Mouse (Mus musculus): ENCODE measurements around the gene Csde1. TPM values are rescaled to one million over a fixed set of nuclear protein-coding genes. Genes with fewer than 3 reads are reported as not detected.

Gene Csde1
- polyA plus RNA-seq, 1 experiment from 2014 or later = 569 TPM

GRCm38 (mm10) chr3:102995605-102996321 is 24.5 kb upstream of the Csde1 start, which contains the start of gene Sike1:
TSS of gene Sike1 (plus strand) at chr3:102995708.
- no peaks in the 10 kb centered on the region for H3K27me3 ChIP-seq (ENCODE audit: control insufficient read depth, insufficient read depth, low read length)
- WGBS = 2% methylated on average over 40 of the region's 60 CpGs
- H3K27ac ChIP-seq (ENCODE audit: low read depth, low read length) = peak within 1 kb of the TSS; percentile 87
- 0 out of 2 replicates have a peak, but pooled peaks cover 2% of the 10 kb centered on the region for H3K4me1 ChIP-seq (replicated peaks; ENCODE audit: control insufficient read depth, insufficient read depth, low read length)
- ATAC-seq (ENCODE audit: low FRiP score) (peak; percentile 98), DNase-seq (ENCODE audit: low spot score) (peak; percentile 95)
- peak within 1 kb of the TSS; percentile 79 for H3K4me3 ChIP-seq (ENCODE audit: low read depth, low read length)
- H3K4me2 ChIP-seq (replicated peaks; ENCODE audit: low read depth, low read length) = peak within 1 kb of the TSS; percentile 72
- H3K36me3 ChIP-seq (ENCODE audit: control insufficient read depth, insufficient read depth, low read length) = peaks cover 16% of the 10 kb centered on the region
- no peaks in the 10 kb centered on the region; the same call in 1 of the 2 replicates for H3K9me3 ChIP-seq (ENCODE audit: control insufficient read depth, low read length)
- H3K9ac ChIP-seq (ENCODE audit: low read depth, low read length) = peak within 1 kb of the TSS; percentile 85

- H3K4me2 ChIP-seq (replicated peaks; ENCODE audit: low read depth, low read length) = no peak overlapping the region
- H3K4me3 ChIP-seq (ENCODE audit: low read depth, low read length) = no peak overlapping the region
- H3K27me3 ChIP-seq (ENCODE audit: control insufficient read depth, insufficient read depth, low read length) = no peaks in the 10 kb centered on the region
- peaks cover 16% of the 10 kb centered on the region for H3K36me3 ChIP-seq (ENCODE audit: control insufficient read depth, insufficient read depth, low read length)
- 0 out of 2 replicates have a peak, but pooled peaks cover 2% of the 10 kb centered on the region for H3K4me1 ChIP-seq (replicated peaks; ENCODE audit: control insufficient read depth, insufficient read depth, low read length)
- WGBS = 80% methylated on average over 10 of the region's 10 CpGs
- no peak for DNase-seq (ENCODE audit: low spot score)
- H3K9ac ChIP-seq (ENCODE audit: low read depth, low read length) = no peak overlapping the region
- H3K27ac ChIP-seq (ENCODE audit: low read depth, low read length) = no peak overlapping the region
- no peak for ATAC-seq (ENCODE audit: low FRiP score)
- H3K9me3 ChIP-seq (ENCODE audit: control insufficient read depth, low read length) = no peaks in the 10 kb centered on the region; the same call in 1 of the 2 replicates
Observed at GRCm38 (mm10) chr3:102997036-102997435, 23.2 kb upstream of the Csde1 start.

GRCm38 (mm10) chr3:102997591-102997990 is 22.6 kb upstream of the Csde1 start:
- H3K27ac ChIP-seq (ENCODE audit: low read depth, low read length) = no peak overlapping the region
- no peaks in the 10 kb centered on the region; the same call in 1 of the 2 replicates for H3K9me3 ChIP-seq (ENCODE audit: control insufficient read depth, low read length)
- ATAC-seq (ENCODE audit: low FRiP score) (no peak), DNase-seq (ENCODE audit: low spot score) (no peak)
- H3K4me2 ChIP-seq (replicated peaks; ENCODE audit: low read depth, low read length) = no peak overlapping the region
- H3K9ac ChIP-seq (ENCODE audit: low read depth, low read length) = no peak overlapping the region
- 95% methylated on average over 3 of the region's 3 CpGs for WGBS
- H3K4me3 ChIP-seq (ENCODE audit: low read depth, low read length) = no peak overlapping the region
- H3K4me1 ChIP-seq (replicated peaks; ENCODE audit: control insufficient read depth, insufficient read depth, low read length) = 0 out of 2 replicates have a peak, but pooled peaks cover 2% of the 10 kb centered on the region
- no peaks in the 10 kb centered on the region for H3K27me3 ChIP-seq (ENCODE audit: control insufficient read depth, insufficient read depth, low read length)
- H3K36me3 ChIP-seq (ENCODE audit: control insufficient read depth, insufficient read depth, low read length) = peaks cover 16% of the 10 kb centered on the region

- Histone ChIP-seq H3K27me3 (ENCODE audit: control insufficient read depth, insufficient read depth, low read length) (no peaks in the 10 kb centered on the region), H3K4me1 (replicated peaks; ENCODE audit: control insufficient read depth, insufficient read depth, low read length) (0 out of 2 replicates have a peak, but pooled peaks cover 1% of the 10 kb centered on the region), H3K27ac (ENCODE audit: low read depth, low read length) (no peak overlapping the region), H3K9me3 (ENCODE audit: control insufficient read depth, low read length) (no peaks in the 10 kb centered on the region; the same call in 1 of the 2 replicates), H3K4me2 (replicated peaks; ENCODE audit: low read depth, low read length) (no peak overlapping the region), H3K9ac (ENCODE audit: low read depth, low read length) (no peak overlapping the region), H3K36me3 (ENCODE audit: control insufficient read depth, insufficient read depth, low read length) (peaks cover 16% of the 10 kb centered on the region), H3K4me3 (ENCODE audit: low read depth, low read length) (no peak overlapping the region)
- DNase-seq (ENCODE audit: low spot score) (no peak), ATAC-seq (ENCODE audit: low FRiP score) (no peak)
- 96% methylated on average over 7 of the region's 7 CpGs for WGBS
Observed at GRCm38 (mm10) chr3:103001595-103001994, 18.6 kb upstream of the Csde1 start.

GRCm38 (mm10) chr3:103017350-103017749 is 2.9 kb upstream of the Csde1 start:
- ATAC-seq (ENCODE audit: low FRiP score) (no peak), DNase-seq (ENCODE audit: low spot score) (no peak)
- no peaks in the 10 kb centered on the region for H3K9me3 ChIP-seq (ENCODE audit: control insufficient read depth, low read length)
- H3K4me1 ChIP-seq (replicated peaks; ENCODE audit: control insufficient read depth, insufficient read depth, low read length) = no peaks in the 10 kb centered on the region
- WGBS = 86% methylated on average over 2 of the region's 2 CpGs
- no peak overlapping the region for H3K27ac ChIP-seq (ENCODE audit: low read depth, low read length)
- H3K4me2 ChIP-seq (replicated peaks; ENCODE audit: low read depth, low read length) = no peak overlapping the region
- H3K36me3 ChIP-seq (ENCODE audit: control insufficient read depth, insufficient read depth, low read length) = no peaks in the 10 kb centered on the region
- H3K4me3 ChIP-seq (ENCODE audit: low read depth, low read length) = no peak overlapping the region
- no peaks in the 10 kb centered on the region for H3K27me3 ChIP-seq (ENCODE audit: control insufficient read depth, insufficient read depth, low read length)
- no peak overlapping the region for H3K9ac ChIP-seq (ENCODE audit: low read depth, low read length)

- Histone ChIP-seq H3K9me3 (ENCODE audit: control insufficient read depth, low read length) (no peaks in the 10 kb centered on the region), H3K9ac (ENCODE audit: low read depth, low read length) (no peak overlapping the region), H3K27me3 (ENCODE audit: control insufficient read depth, insufficient read depth, low read length) (no peaks in the 10 kb centered on the region), H3K27ac (ENCODE audit: low read depth, low read length) (0 out of 2 replicates have a peak overlapping the region, but pooled peaks have one; percentile 95), H3K4me1 (replicated peaks; ENCODE audit: control insufficient read depth, insufficient read depth, low read length) (no peaks in the 10 kb centered on the region), H3K36me3 (ENCODE audit: control insufficient read depth, insufficient read depth, low read length) (no peaks in the 10 kb centered on the region), H3K4me3 (ENCODE audit: low read depth, low read length) (peak overlapping the region; percentile 97; the same call in 1 of the 2 replicates), H3K4me2 (replicated peaks; ENCODE audit: low read depth, low read length) (no peak overlapping the region)
- DNase-seq (ENCODE audit: low spot score) (no peak), ATAC-seq (ENCODE audit: low FRiP score) (no peak)
- 82% methylated on average over 2 of the region's 2 CpGs for WGBS
Observed at GRCm38 (mm10) chr3:103019462-103019861, 764 bp upstream of the Csde1 start.

GRCm38 (mm10) chr3:103020943-103021638 is 865 bp downstream of the Csde1 start:
- Histone ChIP-seq H3K4me3 (ENCODE audit: low read depth, low read length) (peak overlapping the region; percentile 97), H3K9ac (ENCODE audit: low read depth, low read length) (peak overlapping the region; percentile 99), H3K4me2 (replicated peaks; ENCODE audit: low read depth, low read length) (peak overlapping the region; percentile 60), H3K27me3 (ENCODE audit: control insufficient read depth, insufficient read depth, low read length) (no peaks in the 10 kb centered on the region), H3K27ac (ENCODE audit: low read depth, low read length) (peak overlapping the region; percentile 95), H3K4me1 (replicated peaks; ENCODE audit: control insufficient read depth, insufficient read depth, low read length) (no peaks in the 10 kb centered on the region), H3K9me3 (ENCODE audit: control insufficient read depth, low read length) (no peaks in the 10 kb centered on the region), H3K36me3 (ENCODE audit: control insufficient read depth, insufficient read depth, low read length) (no peaks in the 10 kb centered on the region)
- DNase-seq (ENCODE audit: low spot score) (peak; percentile 93), ATAC-seq (ENCODE audit: low FRiP score) (peak; percentile 97)
- WGBS = under 1% methylated on average over 31 of the region's 37 CpGs

GRCm38 (mm10) chr3:103026174-103026573 is 5.9 kb downstream of the Csde1 start:
- 95% methylated on average over 1 of the region's 1 CpGs for WGBS
- Histone ChIP-seq H3K4me2 (replicated peaks; ENCODE audit: low read depth, low read length) (no peak overlapping the region), H3K4me1 (replicated peaks; ENCODE audit: control insufficient read depth, insufficient read depth, low read length) (no peaks in the 10 kb centered on the region), H3K9ac (ENCODE audit: low read depth, low read length) (no peak overlapping the region), H3K4me3 (ENCODE audit: low read depth, low read length) (no peak overlapping the region), H3K36me3 (ENCODE audit: control insufficient read depth, insufficient read depth, low read length) (0 out of 2 replicates have a peak, but pooled peaks cover 2% of the 10 kb centered on the region), H3K27ac (ENCODE audit: low read depth, low read length) (no peak overlapping the region), H3K27me3 (ENCODE audit: control insufficient read depth, insufficient read depth, low read length) (no peaks in the 10 kb centered on the region), H3K9me3 (ENCODE audit: control insufficient read depth, low read length) (no peaks in the 10 kb centered on the region)
- DNase-seq (ENCODE audit: low spot score) (no peak), ATAC-seq (ENCODE audit: low FRiP score) (no peak)
